Mouse (Mus musculus) gastrocnemius, postnatal 36 days (tissue): ENCODE results near the gene Wfikkn2. TPM values are rescaled to one million over a fixed set of nuclear protein-coding genes. Genes with fewer than 3 reads are reported as not detected.
A peak's percentile ranks its signal among the peaks of the same experiment; 100 is the strongest.
"Not testable (repeated sequence)": the region's sequence is repeated elsewhere in the genome, so short reads cannot be mapped to it uniquely, and the experiment has no call there.

Experiments used
- DNase-seq, 2 experiments: peaks; one replicate each; pipeline ENCODE4 v3.0.0; 2022
- intact Hi-C: fragments of 180-260 bp; cut with DNase I; formaldehyde crosslinking; loops from one replicate; pipeline ENCODE4 v1.15.1; 2025
- total RNA-seq, 2 experiments: library from RNA; stranded (reverse); gene quantifications; 2 replicates each; pipeline ENCODE4 v1.2.3; 2021

The Wfikkn2 gene
- total RNA-seq, 2 experiments from 2014 or later = 6.4 to 6.6 TPM

GRCm38 (mm10) chr11:94266155-94266554 is 20.4 kb upstream of the Wfikkn2 start:
- DNase-seq, intact Hi-C loops: not testable (repeated sequence)

GRCm38 (mm10) chr11:94265134-94265785 is 19.5 kb upstream of the Wfikkn2 start:
- intact Hi-C loops = no loop called here
- DNase-seq = peak; percentile 42 to 50

- intact Hi-C loops = no loop called here
- DNase-seq = no peak
Observed at GRCm38 (mm10) chr11:94261585-94262370, 16.0 kb upstream of the Wfikkn2 start.

DNA sequence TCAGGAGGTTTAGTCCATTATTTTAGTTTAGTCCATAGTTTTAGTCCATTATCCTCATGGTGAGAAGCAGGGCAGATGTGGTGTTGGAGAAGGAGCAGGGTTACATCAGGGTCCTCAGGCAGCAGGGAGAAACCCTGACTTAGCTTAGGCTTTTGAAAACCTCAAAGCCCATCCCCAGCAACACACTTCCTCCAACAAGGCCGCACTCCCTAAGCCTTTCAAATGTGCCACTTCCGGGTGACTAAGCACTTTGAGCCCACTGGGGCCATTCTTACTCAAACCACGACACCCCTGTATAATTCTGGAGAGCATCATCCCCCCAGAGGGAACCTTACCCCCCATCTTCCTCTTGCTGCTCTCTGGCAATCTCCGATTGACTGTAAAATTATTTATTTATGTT is 14.0 kb upstream of the Wfikkn2 start:
- no peak for DNase-seq
- intact Hi-C loops = no loop called here

DNA sequence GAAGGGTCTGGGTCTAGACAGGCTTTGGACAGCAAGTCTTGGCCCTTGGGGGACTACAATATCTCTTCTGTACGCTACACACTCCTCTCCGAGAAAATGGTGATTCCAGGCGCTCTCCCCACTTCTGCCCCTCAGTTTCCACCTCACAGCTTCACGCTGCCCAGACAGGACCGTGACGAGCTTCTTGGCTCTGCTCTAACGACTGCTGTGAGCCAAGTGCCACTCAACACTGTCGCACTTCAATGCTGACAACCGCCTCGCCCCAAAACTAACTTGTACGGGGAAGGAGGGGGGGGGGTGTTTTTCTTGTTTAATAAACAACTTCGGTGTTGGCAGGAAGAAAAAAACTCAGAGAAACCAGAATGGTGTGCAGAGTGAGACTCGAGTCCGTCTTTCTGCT is 12.2 kb upstream of the Wfikkn2 start:
- DNase-seq = no peak
- intact Hi-C loops = no loop called here

GRCm38 (mm10) chr11:94255733-94256132 is 9.9 kb upstream of the Wfikkn2 start:
- intact Hi-C loops = no loop called here
- no peak for DNase-seq

DNA sequence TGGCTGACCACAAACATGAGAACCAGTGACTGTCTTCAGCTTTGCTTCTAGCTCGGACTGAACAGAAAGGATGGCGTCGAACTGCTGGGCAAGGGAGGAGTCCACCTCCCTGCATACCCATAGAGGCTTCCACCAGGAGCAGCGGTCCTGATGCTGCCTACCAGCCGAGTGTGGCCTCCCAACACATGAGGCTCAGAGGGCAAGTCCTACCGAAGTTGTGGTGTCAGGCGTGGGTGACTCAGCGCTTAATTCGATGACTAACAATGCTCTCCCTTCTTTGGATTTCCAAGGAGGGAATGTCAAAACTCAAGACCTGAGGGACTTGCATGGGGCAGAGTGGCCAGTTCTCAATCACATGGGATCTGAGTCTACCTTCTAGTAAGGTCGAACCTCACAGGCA is 7.9 kb upstream of the Wfikkn2 start:
- no peak for DNase-seq
- intact Hi-C loops = no loop called here

DNA sequence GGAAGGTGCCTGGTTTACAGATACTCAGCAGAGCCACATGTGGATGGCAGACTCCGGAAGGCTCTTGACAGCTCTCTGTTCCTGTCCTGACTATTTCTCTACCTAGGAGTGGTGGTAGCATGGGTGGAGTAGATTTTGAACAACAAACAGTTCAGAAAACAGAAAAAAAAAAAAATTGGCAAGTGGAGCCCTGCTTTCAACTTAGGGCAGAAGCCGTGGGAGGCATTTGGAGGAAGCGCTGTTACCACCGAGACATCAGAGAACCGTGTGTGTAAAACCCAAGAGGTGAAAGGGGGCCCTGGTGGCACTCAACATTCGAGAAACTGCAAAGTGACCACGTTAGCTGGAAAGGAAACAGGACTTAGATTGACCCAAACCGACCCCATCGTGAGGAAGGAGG is 7.4 kb upstream of the Wfikkn2 start:
- intact Hi-C loops = no loop called here
- DNase-seq = no peak

GRCm38 (mm10) chr11:94246789-94247061 is 920 bp upstream of the Wfikkn2 start:
- intact Hi-C loops = no loop called here
- DNase-seq = no peak

DNA sequence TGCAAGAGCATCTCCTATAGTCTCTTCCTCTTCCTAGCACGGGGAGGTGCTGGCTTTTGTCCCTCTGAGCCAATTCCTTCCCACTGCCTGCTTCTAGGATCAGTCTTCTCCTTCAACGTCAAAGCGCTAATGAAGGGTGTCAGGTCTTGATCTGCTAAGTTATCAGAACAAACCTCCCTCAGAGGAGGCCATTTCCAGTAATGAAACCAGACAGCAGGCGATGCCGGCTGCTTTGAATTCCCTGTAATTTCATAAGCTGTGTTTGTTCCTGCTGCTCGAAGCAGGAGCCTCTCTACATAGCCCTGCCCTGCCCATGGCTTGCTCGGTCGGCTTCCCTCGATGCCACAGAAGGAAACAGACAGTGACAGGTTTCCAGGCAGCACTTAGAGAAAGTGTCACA is 1.4 kb downstream of the Wfikkn2 start:
- intact Hi-C loops = no loop called here
- DNase-seq = no peak

- intact Hi-C loops = no loop called here
- no peak for DNase-seq
Observed at GRCm38 (mm10) chr11:94243422-94244180, 2.2 kb downstream of the Wfikkn2 start.

- DNase-seq = no peak
- intact Hi-C loops = no loop called here
Observed at GRCm38 (mm10) chr11:94242760-94243421, 2.9 kb downstream of the Wfikkn2 start.

DNA sequence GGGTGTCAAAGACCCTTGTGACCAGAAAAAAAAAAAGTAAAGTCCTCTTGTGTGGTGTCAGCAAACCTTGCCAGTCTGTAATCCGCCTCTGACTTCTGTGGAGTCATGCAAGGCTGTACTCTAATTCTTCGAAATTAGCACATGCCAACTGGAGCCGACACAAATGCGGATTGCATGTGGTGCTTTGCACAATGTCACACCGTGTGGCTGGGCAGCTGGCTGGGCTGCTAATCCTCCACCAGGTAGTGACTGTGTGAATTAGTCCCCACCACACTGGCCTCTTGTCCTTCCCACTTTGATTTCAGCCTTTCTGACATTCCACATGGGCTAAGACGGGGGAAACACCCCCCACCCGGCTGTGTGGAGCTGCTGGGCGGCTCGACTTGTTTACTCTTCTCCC is 6.1 kb downstream of the Wfikkn2 start:
- intact Hi-C loops = loop anchor here (5.0 kb wide), 2 partner anchors 168 to 248 kb away; partner anchors contain the start of gene Spata20
- no peak for DNase-seq

GRCm38 (mm10) chr11:94238786-94239185 is 7.0 kb downstream of the Wfikkn2 start:
- intact Hi-C loops = loop anchor here (5.0 kb wide), 2 partner anchors 169 to 249 kb away; partner anchors contain the start of gene Spata20
- peak in 1 of 2 experiments; percentile 3 for DNase-seq

DNA sequence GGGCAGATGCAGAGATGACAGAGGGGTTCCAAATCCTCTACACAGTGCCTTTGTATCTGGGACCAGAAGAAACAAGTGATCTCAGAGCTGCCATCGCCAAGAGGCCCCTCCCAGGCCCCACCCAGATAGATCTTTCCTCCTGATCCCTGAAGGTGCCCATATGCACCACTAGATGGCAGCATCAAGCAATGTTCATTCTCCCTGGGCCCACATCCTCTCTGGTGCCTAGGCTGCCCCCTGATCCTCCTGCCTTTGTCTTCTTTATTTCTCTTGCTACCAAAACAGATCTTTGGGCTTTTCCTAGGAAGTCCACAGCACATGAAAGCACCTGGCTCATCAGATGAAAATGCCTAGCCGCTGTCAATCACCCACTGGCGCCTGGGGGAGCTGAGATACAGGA is 9.7 kb downstream of the Wfikkn2 start:
- DNase-seq = peak in 1 of 2 experiments; percentile 54
- intact Hi-C loops = loop anchor here (5.0 kb wide), 2 partner anchors 171 to 251 kb away; partner anchors contain the start of gene Spata20

GRCm38 (mm10) chr11:94234857-94235256 is 10.9 kb downstream of the Wfikkn2 start:
- intact Hi-C loops = loop anchor here (1.0 to 5.0 kb wide), 3 partner anchors 42 to 252 kb away; partner anchors contain the start of gene Spata20

GRCm38 (mm10) chr11:94234380-94234779 is 11.4 kb downstream of the Wfikkn2 start:
- peak in 1 of 2 experiments; percentile 0 for DNase-seq
- intact Hi-C loops = no loop called here

More at GRCm38 (mm10) chr11:94234857-94235256, 10.9 kb downstream of the Wfikkn2 start:
- DNase-seq = no peak

DNA sequence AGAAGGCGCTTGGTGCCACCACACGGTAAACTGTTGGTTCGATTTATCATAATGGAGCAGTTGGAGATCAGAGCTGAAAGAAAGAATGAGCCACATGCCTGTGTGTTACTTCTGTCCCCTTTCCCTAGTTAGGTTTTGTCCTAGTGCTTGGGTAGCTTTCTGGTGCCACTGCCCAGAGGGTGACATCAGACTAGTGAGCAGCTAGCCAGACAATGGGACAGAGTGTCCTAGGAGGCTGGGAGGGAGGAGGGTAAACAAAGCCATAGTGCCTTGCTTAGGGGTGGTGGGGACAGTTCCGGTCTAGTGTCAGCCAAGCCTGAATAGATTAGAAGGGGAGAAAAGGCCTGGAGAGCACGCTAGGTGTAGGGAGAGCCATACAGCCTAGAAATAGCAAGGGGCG is 12.4 kb downstream of the Wfikkn2 start:
- peak in 1 of 2 experiments; percentile 1 for DNase-seq
- intact Hi-C loops = no loop called here

- DNase-seq = peak in 1 of 2 experiments; percentile 15
Observed at GRCm38 (mm10) chr11:94231821-94232552, 13.8 kb downstream of the Wfikkn2 start.

GRCm38 (mm10) chr11:94230244-94230643 is 15.6 kb downstream of the Wfikkn2 start:
- DNase-seq = no peak
- intact Hi-C loops = no loop called here

More at GRCm38 (mm10) chr11:94231821-94232552, 13.8 kb downstream of the Wfikkn2 start:
- intact Hi-C loops = no loop called here
